Mouse (Mus musculus) erythroblast, adult 5-6 weeks (primary cell): ENCODE measurements around the gene Fbxl2. TPM values are rescaled to one million over a fixed set of nuclear protein-coding genes. Genes with fewer than 3 reads are reported as not detected.
"Not testable (repeated sequence)": the region's sequence is repeated elsewhere in the genome, so short reads cannot be mapped to it uniquely, and the experiment has no call there.

Experiments
- ATAC-seq: replicated peaks from 2 replicates; pipeline ENCODE4 v1.8.0; 2016; ENCODE audit warnings: moderate number of reproducible peaks, mild to moderate bottlenecking, moderate TSS enrichment, inconsistent platforms; ENCODE audit not compliant: poor library complexity, low FRiP score, severe bottlenecking
- total RNA-seq, 2 experiments: library from RNA; stranded (forward) in 1 of 2; stranded (reverse) in 1 of 2; fragments of 150-400 nt in 1 of 2; fragments of 200-764, 138-1000 nt in 1 of 2; gene quantifications; 2 replicates each; pipeline versions ENCODE4 v1.2.3 to v1.2.4; 2015 to 2017; ENCODE audit warnings: low replicate concordance in 2 of 2

Gene Fbxl2
- total RNA-seq (2015; ENCODE audit: low replicate concordance) (0.21 TPM in 1 of 2 replicates, not detected in the other), total RNA-seq (2017; ENCODE audit: low replicate concordance) (2.0 TPM in 1 of 2 replicates, not detected in the other)

GRCm38 (mm10) chr9:114046028-114046427 lies at the start of gene Fbxl2:
Fbxl2 (minus strand) TSS chr9:114046191.
- ATAC-seq: no peak

- no peak for ATAC-seq
Measured at GRCm38 (mm10) chr9:114094854-114095253, 48.9 kb upstream of the Fbxl2 start.

- ATAC-seq: not testable (repeated sequence)
Measured at GRCm38 (mm10) chr9:114092188-114092587, 46.2 kb upstream of the Fbxl2 start.

- ATAC-seq: not testable (repeated sequence)
Measured at GRCm38 (mm10) chr9:114088885-114089284, 42.9 kb upstream of the Fbxl2 start.

- ATAC-seq: no peak
Measured at GRCm38 (mm10) chr9:114087106-114087815, 41.3 kb upstream of the Fbxl2 start.

GRCm38 (mm10) chr9:114086422-114086821 lies 40.4 kb upstream of the Fbxl2 start:
- no peak for ATAC-seq

- ATAC-seq: no peak
Measured at GRCm38 (mm10) chr9:114073681-114074080, 27.7 kb upstream of the Fbxl2 start.

- no peak for ATAC-seq
Measured at GRCm38 (mm10) chr9:114069372-114069771, 23.4 kb upstream of the Fbxl2 start.

GRCm38 (mm10) chr9:114068494-114069053 lies 22.6 kb upstream of the Fbxl2 start:
- ATAC-seq: no peak

- ATAC-seq: no peak
Measured at GRCm38 (mm10) chr9:114057090-114057796, 11.3 kb upstream of the Fbxl2 start, which contains the start of gene Susd5. Susd5 (plus strand) TSS chr9:114057140.

- no peak for ATAC-seq
Measured at GRCm38 (mm10) chr9:114052866-114053265, 6.9 kb upstream of the Fbxl2 start.

- no peak for ATAC-seq
Measured at GRCm38 (mm10) chr9:114052031-114052430, 6.0 kb upstream of the Fbxl2 start.

GRCm38 (mm10) chr9:114050778-114051177 lies 4.8 kb upstream of the Fbxl2 start:
- no peak for ATAC-seq

- no peak for ATAC-seq
Measured at GRCm38 (mm10) chr9:114050106-114050505, 4.1 kb upstream of the Fbxl2 start.

GRCm38 (mm10) chr9:114046676-114047075 lies 685 bp upstream of the Fbxl2 start:
- ATAC-seq: no peak

- no peak for ATAC-seq
Measured at GRCm38 (mm10) chr9:114044446-114044845, 1.5 kb downstream of the Fbxl2 start.

GRCm38 (mm10) chr9:114042490-114042889 lies 3.5 kb downstream of the Fbxl2 start:
- no peak for ATAC-seq

GRCm38 (mm10) chr9:114040945-114041344 lies 5.0 kb downstream of the Fbxl2 start:
- ATAC-seq: no peak

- peak; percentile 74 for ATAC-seq
Measured at GRCm38 (mm10) chr9:114026261-114026934, 19.6 kb downstream of the Fbxl2 start.

GRCm38 (mm10) chr9:114025846-114026245 lies 20.1 kb downstream of the Fbxl2 start:
- no peak for ATAC-seq
